Mouse (Mus musculus) heart, embryonic 16.5 days (tissue): ENCODE results near the gene Hist1h3c. TPM values are rescaled to one million over a fixed set of nuclear protein-coding genes. Genes with fewer than 3 reads are reported as not detected.
"Not testable (repeated sequence)": the region's sequence is repeated elsewhere in the genome, so short reads cannot be mapped to it uniquely, and the experiment has no call there.

Source experiments
- ATAC-seq: fragments of 200-750 bp; cut with Nextera tagmentation; replicated peaks from 2 replicates; pipeline ENCODE4 v1.8.0; 2017; ENCODE audit warnings: moderate number of reproducible peaks; ENCODE audit not compliant: insufficient read depth, low FRiP score; ENCODE audit errors: extremely low read depth
- H3K27ac ChIP-seq: fragments of 300-500 bp; sonication (generic); 2 replicates; pipeline ENCODE4 v1.5.1; 2014; ENCODE audit warnings: mild to moderate bottlenecking, low read length, control low read depth, moderate library complexity
- H3K27me3 ChIP-seq: fragments of 300-500 bp; sonication (generic); 2 replicates; pipeline ENCODE4 v1.6.1; 2014; ENCODE audit warnings: low read length, mixed read lengths; ENCODE audit not compliant: control insufficient read depth, insufficient read depth
- H3K36me3 ChIP-seq: fragments of 300-500 bp; sonication (generic); 2 replicates; pipeline ENCODE4 v1.6.1; 2014; ENCODE audit not compliant: control insufficient read depth, insufficient read depth
- H3K4me1 ChIP-seq: fragments of 300-500 bp; sonication (generic); 2 replicates; pipeline ENCODE4 v1.6.1; 2014; ENCODE audit warnings: low read length, mixed read lengths; ENCODE audit not compliant: control insufficient read depth, insufficient read depth
- H3K4me2 ChIP-seq: fragments of 300-500 bp; sonication (generic); 2 replicates; pipeline ENCODE4 v1.6.1; 2014; ENCODE audit warnings: low read depth, mild to moderate bottlenecking, control low read depth, low read length
- H3K4me3 ChIP-seq: fragments of 300-500 bp; sonication (generic); 2 replicates; pipeline ENCODE4 v1.5.1; 2014; ENCODE audit warnings: mild to moderate bottlenecking, control low read depth, low read length
- H3K9ac ChIP-seq: fragments of 300-500 bp; sonication (generic); 2 replicates; pipeline ENCODE4 v1.6.1; 2014; ENCODE audit warnings: low read length, control low read depth
- H3K9me3 ChIP-seq: fragments of 300-500 bp; sonication (generic); replicated peaks from 2 replicates; pipeline ENCODE4 v1.6.1; 2016; ENCODE audit warnings: low read length; ENCODE audit not compliant: control insufficient read depth
- WGBS: fragments of 180-500 bp; shearing (Covaris S2); extraction: QIAGEN DNeasy Blood & Tissue Kit; methylation state at CpG from one replicate; pipeline ENCODE4 v1.1.7; 2014; 5-methylcytosine and 5-hydroxymethylcytosine counted together
- polyA plus RNA-seq: library from polyadenylated mRNA; unstranded; fragments of >200 nt; fragmentation: Nextera tagmentation; extraction: Ambion mirVana; gene quantifications from 2 replicates; pipeline ENCODE4 v1.2.1, GENCODE M21; 2015

The Hist1h3c gene
- polyA plus RNA-seq, 1 experiment from 2014 or later: 3.8 TPM

GRCm38 (mm10) chr13:23751478-23751956, 6.1 kb upstream of the Hist1h3c start:
- H3K9me3 ChIP-seq: no peaks in the 10 kb centered on the region
- H3K27me3 ChIP-seq: no peaks in the 10 kb centered on the region
- H3K4me2 ChIP-seq: peak overlapping the region; percentile 76
- peak overlapping the region; percentile 94 for H3K27ac ChIP-seq
- no peaks in the 10 kb centered on the region for H3K36me3 ChIP-seq
- peaks cover 14% of the 10 kb centered on the region for H3K4me1 ChIP-seq
- peak overlapping the region; percentile 75 for H3K9ac ChIP-seq
- ATAC-seq: no peak
- WGBS: 2% methylated on average over 11 of the region's 11 CpGs
- H3K4me3 ChIP-seq: peak overlapping the region; percentile 53

- ATAC-seq: 0 out of 2 replicates have a peak, but pooled peaks have one; percentile 21
- peak within 1 kb of the TSS; percentile 75 for H3K9ac ChIP-seq
- peaks cover 14% of the 10 kb centered on the region for H3K4me1 ChIP-seq
- not testable (repeated sequence) for H3K36me3 ChIP-seq, H3K9me3 ChIP-seq, H3K27me3 ChIP-seq
- 2% methylated on average over 29 of the region's 47 CpGs for WGBS
- peak within 1 kb of the TSS; percentile 94 for H3K27ac ChIP-seq
- peak within 1 kb of the TSS; percentile 53 for H3K4me3 ChIP-seq
- peak within 1 kb of the TSS; percentile 76 for H3K4me2 ChIP-seq
These were observed 5.6 kb upstream of the Hist1h3c start, which contains the start of gene Hist1h2ab for GRCm38 (mm10) chr13:23750839-23751477. Gene Hist1h2ab (plus strand): TSS chr13:23751126.

GRCm38 (mm10) chr13:23749563-23750121, 4.2 kb upstream of the Hist1h3c start:
- 81% methylated on average over 5 of the region's 5 CpGs for WGBS
- no peak overlapping the region for H3K9ac ChIP-seq
- H3K4me3 ChIP-seq: no peak overlapping the region
- H3K27ac ChIP-seq: no peak overlapping the region
- peaks cover 14% of the 10 kb centered on the region for H3K4me1 ChIP-seq
- H3K36me3 ChIP-seq: no peaks in the 10 kb centered on the region
- H3K9me3 ChIP-seq: no peaks in the 10 kb centered on the region
- no peak for ATAC-seq
- H3K4me2 ChIP-seq: no peak overlapping the region
- H3K27me3 ChIP-seq: no peaks in the 10 kb centered on the region

- H3K9ac ChIP-seq: peak overlapping the region; percentile 71
- H3K27me3 ChIP-seq: no peaks in the 10 kb centered on the region
- H3K27ac ChIP-seq: peak overlapping the region; percentile 99
- 16% methylated on average over 4 of the region's 4 CpGs for WGBS
- H3K4me3 ChIP-seq: no peak overlapping the region
- no peak for ATAC-seq
- peak overlapping the region; percentile 77 for H3K4me2 ChIP-seq
- no peaks in the 10 kb centered on the region for H3K9me3 ChIP-seq
- no peaks in the 10 kb centered on the region for H3K36me3 ChIP-seq
- H3K4me1 ChIP-seq: peaks cover 14% of the 10 kb centered on the region
These were observed 2.5 kb upstream of the Hist1h3c start for GRCm38 (mm10) chr13:23747892-23748288.

- ATAC-seq: peak; percentile 8; the same call in 1 of the 2 replicates
- WGBS: 8% methylated on average over 10 of the region's 13 CpGs
These were observed 1.9 kb upstream of the Hist1h3c start for GRCm38 (mm10) chr13:23747081-23747891.

GRCm38 (mm10) chr13:23746201-23747080, 1.0 kb upstream of the Hist1h3c start, which contains the start of gene Hist1h2bb:
Gene Hist1h2bb (plus strand): TSS chr13:23746734.
- H3K27me3 ChIP-seq, H3K9me3 ChIP-seq, H3K36me3 ChIP-seq: not testable (repeated sequence)
- H3K4me2 ChIP-seq: peak within 1 kb of the TSS; percentile 77
- peak; percentile 91 for ATAC-seq
- peaks cover 19% of the 10 kb centered on the region for H3K4me1 ChIP-seq
- peak within 1 kb of the TSS; percentile 99 for H3K27ac ChIP-seq
- peak within 1 kb of the TSS; percentile 77 for H3K9ac ChIP-seq
- H3K4me3 ChIP-seq: peak within 1 kb of the TSS; percentile 56
- WGBS: 1% methylated on average over 36 of the region's 58 CpGs

More at GRCm38 (mm10) chr13:23747081-23747891, 1.9 kb upstream of the Hist1h3c start:
- no peaks in the 10 kb centered on the region for H3K9me3 ChIP-seq
- H3K36me3 ChIP-seq: no peaks in the 10 kb centered on the region
- peak overlapping the region; percentile 71 for H3K9ac ChIP-seq
- peak overlapping the region; percentile 56 for H3K4me3 ChIP-seq
- peaks cover 14% of the 10 kb centered on the region for H3K4me1 ChIP-seq
- H3K27ac ChIP-seq: peak overlapping the region; percentile 99
- peak overlapping the region; percentile 77 for H3K4me2 ChIP-seq
- no peaks in the 10 kb centered on the region for H3K27me3 ChIP-seq

- Histone ChIP-seq H3K4me1 (peaks cover 27% of the 10 kb centered on the region), H3K9ac (peak overlapping the region; percentile 72), H3K27me3 (no peaks in the 10 kb centered on the region), H3K9me3 (no peaks in the 10 kb centered on the region), H3K4me2 (peak overlapping the region; percentile 77), H3K27ac (peak overlapping the region; percentile 67), H3K4me3 (peak overlapping the region; percentile 56), H3K36me3 (no peaks in the 10 kb centered on the region)
- WGBS: 4% methylated on average over 19 of the region's 36 CpGs
- no peak for ATAC-seq
These were observed 701 bp downstream of the Hist1h3c start for GRCm38 (mm10) chr13:23744421-23745380.
